ENCODE assay signal across 8 mouse cellular contexts in the genomic region with DNA sequence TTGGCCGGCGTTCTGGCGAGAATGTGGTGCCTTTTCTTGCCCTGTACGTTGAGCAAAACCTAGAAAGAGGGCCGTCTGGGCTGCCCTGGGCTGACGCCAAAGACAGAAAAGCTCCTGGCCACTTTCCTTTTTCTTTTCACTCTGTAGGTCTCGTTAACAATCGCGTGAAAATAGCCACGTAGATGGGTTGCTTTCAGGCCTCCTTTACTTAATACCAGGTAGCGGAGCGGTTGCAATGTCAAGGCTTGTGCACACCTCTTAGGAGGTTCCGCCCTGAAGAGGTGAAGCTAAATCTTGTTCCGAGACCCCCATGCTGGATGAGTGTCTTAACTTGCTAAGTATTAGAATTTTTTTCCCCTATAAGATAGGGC. TPM values are rescaled to one million over a fixed set of nuclear protein-coding genes. Genes with fewer than 3 reads are reported as not detected.
DNase-seq lines count a peak whose midpoint lies in the region; ATAC-seq and TF ChIP-seq lines count a peak whose summit lies in the region.

No protein-coding gene starts in this region.

- no peak for ATAC-seq in heart, embryonic 12.5 days (ENCODE audit: insufficient number of reproducible peaks, low FRiP score)
- peak; percentile 25 for ATAC-seq in forebrain, embryonic 12.5 days (ENCODE audit: low FRiP score)
- ATAC-seq in liver, embryonic 13.5 days (ENCODE audit: low read depth), result no peak

- H3K9me3 ChIP-seq in heart, embryonic 12.5 days (replicated peaks), result 0 out of 2 replicates have a peak, but pooled peaks cover 7% of the 10 kb centered on the region
- H3K9me3 ChIP-seq in ES-Bruce4 (replicated peaks; ENCODE audit: control insufficient read depth, insufficient read depth, low read length, poor library complexity, severe bottlenecking), result no peaks in the 10 kb centered on the region
- no peaks in the 10 kb centered on the region for H3K9me3 ChIP-seq in forebrain, embryonic 12.5 days
- H3K9me3 ChIP-seq in liver, embryonic 13.5 days (replicated peaks), result no peaks in the 10 kb centered on the region

- peak overlapping the region; percentile 94 for H3K9ac ChIP-seq in heart, embryonic 12.5 days
- H3K9ac ChIP-seq in ES-Bruce4 (ENCODE audit: low read depth, poor library complexity, severe bottlenecking), result peak overlapping the region; percentile 90
- peak overlapping the region; percentile 89 for H3K9ac ChIP-seq in forebrain, embryonic 12.5 days
- peak overlapping the region; percentile 88 for H3K9ac ChIP-seq in liver, embryonic 13.5 days

- TF ChIP-seq POLR2A in ES-Bruce4 (IDR thresholded peaks at IDR 0.05; ENCODE audit: insufficient read depth, low read length), result no peak

- H3K27me3 ChIP-seq in heart, embryonic 12.5 days (replicated peaks), result no peaks in the 10 kb centered on the region
- H3K27me3 ChIP-seq in ES-Bruce4 (ENCODE audit: control insufficient read depth, insufficient read depth, low read length, poor library complexity, severe bottlenecking), result no peaks in the 10 kb centered on the region
- H3K27me3 ChIP-seq in forebrain, embryonic 12.5 days, result no peaks in the 10 kb centered on the region
- no peaks in the 10 kb centered on the region for H3K27me3 ChIP-seq in liver, embryonic 13.5 days

- H3K36me3 ChIP-seq in heart, embryonic 12.5 days, result peaks cover 9% of the 10 kb centered on the region
- no peaks in the 10 kb centered on the region for H3K36me3 ChIP-seq in ES-Bruce4 (ENCODE audit: control insufficient read depth, insufficient read depth, low read length, poor library complexity, severe bottlenecking)
- no peaks in the 10 kb centered on the region for H3K36me3 ChIP-seq in forebrain, embryonic 12.5 days (replicated peaks)
- H3K36me3 ChIP-seq in liver, embryonic 13.5 days, result no peaks in the 10 kb centered on the region

- H3K27ac ChIP-seq in heart, embryonic 12.5 days (ENCODE audit: poor library complexity, severe bottlenecking), result peak overlapping the region; percentile 97
- H3K27ac ChIP-seq in ES-Bruce4 (ENCODE audit: insufficient read depth, low read length), result peak overlapping the region; percentile 48
- H3K27ac ChIP-seq in forebrain, embryonic 12.5 days, result peak overlapping the region; percentile 97
- H3K27ac ChIP-seq in liver, embryonic 13.5 days, result peak overlapping the region; percentile 85

- intact Hi-C loops in heart, postnatal 36 days (cut with DNase I), result loop anchor here (2.0 to 10.0 kb wide), 5 partner anchors 204 to 1904 kb away; partner anchors contain the start of genes Cenpe and Tet2

- no peak for DNase-seq in heart, postnatal 36 days
- no peak for DNase-seq in liver, embryonic 13.5 days
- no peak for DNase-seq in urinary bladder, postnatal 10 days (ENCODE audit: low spot score)
- DNase-seq in adrenal gland, postnatal 10 days, result no peak
- DNase-seq in left cerebral cortex, adult 11 months (ENCODE audit: low spot score), result no peak

- peak overlapping the region; percentile 83 for H3K4me3 ChIP-seq in heart, embryonic 12.5 days
- peak overlapping the region; percentile 71 for H3K4me3 ChIP-seq in ES-Bruce4 (ENCODE audit: low read depth, low read length)
- peak overlapping the region; percentile 86 for H3K4me3 ChIP-seq in forebrain, embryonic 12.5 days (replicated peaks)
- peak overlapping the region; percentile 81 for H3K4me3 ChIP-seq in liver, embryonic 13.5 days (replicated peaks)

- TF ChIP-seq EP300 in ES-Bruce4 (IDR thresholded peaks at IDR 0.05; ENCODE audit: insufficient read depth, low read depth, low read length), result no peak

- H3K4me1 ChIP-seq in heart, embryonic 12.5 days (replicated peaks), result peaks cover 4% of the 10 kb centered on the region; the same call in 1 of the 2 replicates
- H3K4me1 ChIP-seq in ES-Bruce4 (ENCODE audit: control insufficient read depth, insufficient read depth, low read length), result no peaks in the 10 kb centered on the region
- peaks cover 14% of the 10 kb centered on the region; the same call in 1 of the 2 replicates for H3K4me1 ChIP-seq in forebrain, embryonic 12.5 days
- H3K4me1 ChIP-seq in liver, embryonic 13.5 days (replicated peaks), result peaks cover 32% of the 10 kb centered on the region

- H3K4me2 ChIP-seq in heart, embryonic 12.5 days, result peak overlapping the region; percentile 82
- H3K4me2 ChIP-seq in forebrain, embryonic 12.5 days, result peak overlapping the region; percentile 60
- H3K4me2 ChIP-seq in liver, embryonic 13.5 days, result peak overlapping the region; percentile 88

- 18% methylated on average over 14 of the region's 14 CpGs for WGBS in heart, embryonic 12.5 days
- 19% methylated on average over 14 of the region's 14 CpGs for WGBS in forebrain, embryonic 12.5 days
- WGBS in liver, embryonic 13.5 days (ENCODE audit: insufficient replicate concordance), result 18% methylated on average over 14 of the region's 14 CpGs

- no peak for TF ChIP-seq CTCF in ES-Bruce4 (IDR thresholded peaks at IDR 0.05; ENCODE audit: low read depth, low read length)

RNA-seq across cellular contexts. Expression of gene Ppa2, which starts 0.9 kb away (rescaled TPM):
- polyA plus RNA-seq in heart, embryonic 12.5 days (2016; fragmentation: Nextera tagmentation; extraction: Ambion mirVana), result 112 and 115 TPM in 2 replicates
- 100 to 1,000 TPM; 138 to 145 TPM for total RNA-seq in heart, postnatal 36 days (2021)
- polyA plus RNA-seq in ES-Bruce4 (2011; ENCODE audit: insufficient read depth, insufficient read length, low read depth, missing spikeins), result 50.8 and 51.0 TPM in 2 replicates
- polyA plus RNA-seq in forebrain, embryonic 12.5 days (2016; fragmentation: Nextera tagmentation; extraction: Ambion mirVana), result 76.3 and 80.2 TPM in 2 replicates
- 61.7 and 67.9 TPM in 2 replicates for polyA plus RNA-seq in liver, embryonic 13.5 days (2015; fragmentation: Nextera tagmentation; extraction: Ambion mirVana)
- total RNA-seq in adrenal gland, postnatal 10 days (2021), result 10 to 100 TPM; 82.8 to 91.9 TPM
